Mouse (Mus musculus) ES-Bruce4 (cell line): Measurements from ENCODE around the gene Mettl24. TPM values are rescaled to one million over a fixed set of nuclear protein-coding genes. Genes with fewer than 3 reads are reported as not detected.

Source experiments
- H3K27ac ChIP-seq: 2 replicates; pipeline ENCODE4 v1.5.1; 2012; ENCODE audit warnings: low read length, inconsistent platforms; ENCODE audit not compliant: insufficient read depth
- H3K27me3 ChIP-seq: 2 replicates; pipeline ENCODE4 v1.6.1; 2012; ENCODE audit warnings: mild to moderate bottlenecking, low read length, inconsistent platforms; ENCODE audit not compliant: control insufficient read depth, poor library complexity, insufficient read depth, severe bottlenecking
- H3K36me3 ChIP-seq: 2 replicates; pipeline ENCODE4 v1.6.1; 2012; ENCODE audit warnings: inconsistent platforms, mild to moderate bottlenecking, low read length, moderate library complexity; ENCODE audit not compliant: control insufficient read depth, poor library complexity, insufficient read depth, severe bottlenecking
- H3K4me1 ChIP-seq: one replicate; pipeline ENCODE4 v1.8.1; 2011; ENCODE audit warnings: low read length; ENCODE audit not compliant: control insufficient read depth, insufficient read depth
- H3K4me3 ChIP-seq: 2 replicates; pipeline ENCODE4 v1.5.1; 2011; ENCODE audit warnings: low read depth, mild to moderate bottlenecking, low read length
- H3K9ac ChIP-seq: 2 replicates; pipeline ENCODE4 v1.6.1; 2012; ENCODE audit warnings: low read depth, mild to moderate bottlenecking, inconsistent platforms; ENCODE audit not compliant: poor library complexity, severe bottlenecking
- H3K9me3 ChIP-seq: replicated peaks from 2 replicates; pipeline ENCODE4 v1.6.1; 2012; ENCODE audit warnings: mild to moderate bottlenecking, low read length, inconsistent platforms; ENCODE audit not compliant: control insufficient read depth, poor library complexity, insufficient read depth, severe bottlenecking
- CTCF ChIP-seq: IDR thresholded peaks from one replicate; pipeline ENCODE4 v1.8.1; 2011; ENCODE audit warnings: low read depth, low read length
- EP300 ChIP-seq: IDR thresholded peaks from 2 replicates; pipeline ENCODE4 v1.6.1; 2011; ENCODE audit warnings: low read depth, low read length; ENCODE audit not compliant: insufficient read depth
- POLR2A ChIP-seq: IDR thresholded peaks from one replicate; pipeline ENCODE4 v1.8.1; 2011; ENCODE audit warnings: low read length; ENCODE audit not compliant: insufficient read depth
- polyA plus RNA-seq: library from polyadenylated mRNA; stranded (reverse); fragments of >200 nt; gene quantifications from 2 replicates; pipeline ENCODE4 v1.2.4, GENCODE M21; 2011; ENCODE audit warnings: low read depth; ENCODE audit not compliant: missing spikeins, insufficient read depth, insufficient read length

Mettl24 gene
- polyA plus RNA-seq, 1 experiment = 0.39 TPM

DNA sequence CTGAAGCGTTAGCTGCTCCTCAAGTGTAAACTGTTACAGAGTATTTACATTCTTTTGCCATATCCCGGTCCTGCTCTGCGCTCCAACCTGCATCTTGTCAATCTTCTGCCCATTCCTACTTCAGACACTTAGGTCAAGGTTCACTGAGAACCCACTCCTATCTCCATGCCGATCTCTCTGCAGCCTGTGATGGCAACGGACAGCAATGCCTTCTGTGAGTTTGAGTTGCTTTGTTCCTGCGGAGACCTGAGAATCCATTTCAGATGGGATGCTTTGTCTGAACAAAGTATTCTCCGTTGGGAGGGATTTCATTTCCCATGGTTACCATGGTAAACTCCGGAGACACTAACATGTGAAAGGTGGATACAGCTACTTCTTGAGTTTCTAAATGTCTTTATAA is 2.6 kb downstream of the Mettl24 start:
- TF ChIP-seq EP300 (no peak), POLR2A (no peak), CTCF (no peak)
- H3K27ac ChIP-seq = no peak overlapping the region
- no peak overlapping the region for H3K9ac ChIP-seq

DNA sequence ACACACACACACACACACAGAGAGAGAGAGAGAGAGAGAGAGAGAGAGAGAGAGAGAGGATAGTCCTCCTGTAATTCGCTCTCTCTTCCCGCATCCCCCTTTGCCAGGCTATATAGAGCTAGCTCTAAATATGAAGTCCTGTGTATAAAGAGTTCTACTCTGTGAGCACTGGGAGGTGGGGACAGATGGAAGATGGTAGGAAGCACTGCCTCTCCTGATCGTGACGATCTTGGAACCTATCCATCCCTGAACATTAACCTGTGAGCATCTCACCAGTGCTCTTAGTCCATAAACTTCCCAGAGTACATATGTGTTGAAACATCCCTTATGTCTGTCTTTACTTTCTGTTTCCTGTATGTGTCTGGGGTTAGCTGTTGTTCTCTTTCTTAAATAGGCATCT is 3.9 kb downstream of the Mettl24 start:
- H3K27me3 ChIP-seq = no peaks in the 10 kb centered on the region
- H3K36me3 ChIP-seq = no peaks in the 10 kb centered on the region
- no peak overlapping the region for H3K27ac ChIP-seq
- no peak overlapping the region for H3K9ac ChIP-seq
- no peak for TF ChIP-seq POLR2A
- TF ChIP-seq CTCF = no peak
- TF ChIP-seq EP300 = no peak
- no peaks in the 10 kb centered on the region for H3K9me3 ChIP-seq
- H3K4me1 ChIP-seq = no peaks in the 10 kb centered on the region
- H3K4me3 ChIP-seq = no peak overlapping the region

More for the DNA sequence above, 2.6 kb downstream of the Mettl24 start:
- H3K4me1 ChIP-seq = no peaks in the 10 kb centered on the region
- no peaks in the 10 kb centered on the region for H3K27me3 ChIP-seq
- no peak overlapping the region for H3K4me3 ChIP-seq
- no peaks in the 10 kb centered on the region for H3K9me3 ChIP-seq
- H3K36me3 ChIP-seq = no peaks in the 10 kb centered on the region

DNA sequence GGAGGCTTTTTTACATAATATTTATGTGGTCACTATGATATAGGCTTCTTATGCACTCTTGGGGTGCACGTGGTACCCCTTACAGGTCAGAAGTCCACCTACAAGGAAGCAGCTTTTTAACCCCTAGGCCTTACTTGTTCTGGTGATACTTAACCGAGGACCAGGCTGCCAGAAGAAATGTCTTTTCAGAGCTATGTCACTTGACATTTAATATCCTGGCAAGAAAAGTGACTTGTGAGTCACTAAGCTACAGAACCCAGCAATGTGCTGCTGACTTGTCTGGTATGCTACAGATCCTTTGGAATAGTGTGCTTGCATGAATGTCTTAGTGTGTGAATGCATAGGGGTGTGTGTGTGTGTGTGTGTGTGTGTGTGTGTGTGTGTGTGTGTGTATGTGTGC is 4.3 kb downstream of the Mettl24 start:
- no peak for TF ChIP-seq EP300
- TF ChIP-seq POLR2A = no peak
- no peak for TF ChIP-seq CTCF
- Histone ChIP-seq H3K4me1 (no peaks in the 10 kb centered on the region), H3K4me3 (no peak overlapping the region), H3K9ac (no peak overlapping the region), H3K9me3 (no peaks in the 10 kb centered on the region), H3K36me3 (no peaks in the 10 kb centered on the region), H3K27me3 (no peaks in the 10 kb centered on the region), H3K27ac (no peak overlapping the region)

DNA sequence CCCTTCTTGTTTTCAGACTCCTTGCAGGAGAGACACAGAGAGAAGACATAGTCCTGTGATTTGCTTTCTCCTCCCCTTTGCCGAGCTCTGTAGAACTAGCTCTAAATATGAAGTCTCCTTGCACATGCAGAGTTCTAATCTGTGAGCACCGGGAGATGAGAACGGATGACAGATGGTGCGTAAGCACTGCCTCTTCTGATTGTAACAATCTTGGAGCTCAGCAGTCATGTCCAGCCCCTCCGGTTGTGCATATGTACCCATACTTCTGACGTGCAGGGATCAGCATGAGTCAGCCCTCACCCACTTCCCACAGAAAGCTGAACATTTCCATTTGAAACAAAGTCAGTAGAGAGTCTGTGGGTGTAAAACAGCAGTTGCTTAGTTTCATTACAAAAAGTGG is 5.2 kb downstream of the Mettl24 start:
- TF ChIP-seq CTCF (no peak), EP300 (no peak), POLR2A (no peak)
- no peaks in the 10 kb centered on the region for H3K27me3 ChIP-seq
- no peaks in the 10 kb centered on the region for H3K9me3 ChIP-seq
- no peak overlapping the region for H3K4me3 ChIP-seq
- no peaks in the 10 kb centered on the region for H3K36me3 ChIP-seq
- no peak overlapping the region for H3K9ac ChIP-seq
- no peaks in the 10 kb centered on the region for H3K4me1 ChIP-seq
- no peak overlapping the region for H3K27ac ChIP-seq

DNA sequence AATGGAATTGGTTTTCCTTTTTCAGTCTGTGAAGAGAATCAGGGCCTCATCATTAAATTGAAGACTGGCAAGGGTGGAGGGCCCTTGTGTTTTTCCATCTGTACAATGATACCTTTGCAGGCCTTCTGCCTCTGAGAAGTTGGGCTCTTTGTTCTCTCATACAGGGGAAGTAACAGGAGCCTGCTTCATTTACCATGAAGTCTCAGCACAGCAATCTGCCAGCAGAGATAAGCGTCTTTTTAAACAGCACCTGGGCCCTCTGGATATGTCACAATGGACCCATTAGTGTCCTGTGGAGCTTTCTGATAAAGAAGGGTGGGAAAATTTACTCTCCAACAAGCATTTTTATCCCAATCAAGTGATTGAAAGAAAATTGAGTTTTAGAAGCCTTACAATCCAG is 5.8 kb downstream of the Mettl24 start:
- TF ChIP-seq POLR2A (no peak), EP300 (no peak), CTCF (no peak)
- H3K36me3 ChIP-seq = no peaks in the 10 kb centered on the region
- H3K9me3 ChIP-seq = no peaks in the 10 kb centered on the region
- H3K9ac ChIP-seq = no peak overlapping the region
- H3K4me3 ChIP-seq = no peak overlapping the region
- no peak overlapping the region for H3K27ac ChIP-seq
- no peaks in the 10 kb centered on the region for H3K4me1 ChIP-seq
- H3K27me3 ChIP-seq = no peaks in the 10 kb centered on the region

DNA sequence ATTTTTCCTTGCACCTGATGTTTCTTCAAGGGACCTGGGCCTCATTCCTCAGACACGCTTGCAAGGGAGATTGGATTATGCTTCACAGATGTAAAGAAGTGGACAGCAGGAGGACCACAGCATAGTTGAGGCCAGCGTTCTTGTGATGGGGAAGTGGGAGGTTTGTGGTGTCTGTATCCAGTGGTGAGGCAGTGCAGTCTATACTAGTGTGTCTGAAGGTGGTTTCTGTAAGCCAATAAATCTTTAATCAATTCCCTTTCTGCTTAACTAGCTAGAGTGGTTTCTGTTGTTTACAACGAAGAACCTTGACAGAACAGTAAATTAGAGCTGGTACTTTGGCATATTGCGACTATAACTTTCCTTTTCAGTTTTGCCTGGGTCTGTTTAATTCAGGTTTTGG is 15.6 kb downstream of the Mettl24 start:
- TF ChIP-seq POLR2A (no peak), CTCF (no peak), EP300 (no peak)
- Histone ChIP-seq H3K9me3 (no peaks in the 10 kb centered on the region), H3K27ac (no peak overlapping the region), H3K36me3 (no peaks in the 10 kb centered on the region), H3K4me3 (no peak overlapping the region), H3K27me3 (no peaks in the 10 kb centered on the region), H3K9ac (no peak overlapping the region), H3K4me1 (no peaks in the 10 kb centered on the region)

DNA sequence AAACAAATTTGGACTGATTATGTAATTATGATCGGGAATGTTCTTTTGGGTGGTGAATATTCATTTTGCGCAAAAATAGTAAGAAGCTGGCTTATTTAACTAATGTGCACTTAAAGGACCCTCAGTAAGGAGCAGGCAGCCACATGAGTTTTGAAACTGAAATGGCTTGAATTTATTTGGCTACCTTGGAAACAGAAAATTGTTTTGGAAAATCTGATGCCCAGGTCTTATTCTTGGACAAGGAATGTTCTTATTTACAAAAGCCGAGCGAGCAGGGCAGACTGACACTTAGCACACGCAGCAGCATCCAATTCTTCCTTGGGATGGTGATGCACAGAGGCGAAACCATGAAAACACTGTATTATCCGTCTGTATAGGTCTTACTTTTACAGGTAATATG is 28.0 kb downstream of the Mettl24 start:
- Histone ChIP-seq H3K27me3 (no peaks in the 10 kb centered on the region), H3K9ac (no peak overlapping the region), H3K4me3 (no peak overlapping the region), H3K36me3 (no peaks in the 10 kb centered on the region), H3K27ac (no peak overlapping the region), H3K4me1 (no peaks in the 10 kb centered on the region), H3K9me3 (no peaks in the 10 kb centered on the region)
- TF ChIP-seq CTCF = no peak
- TF ChIP-seq POLR2A = no peak
- TF ChIP-seq EP300 = no peak
